ENCODE assay signal across 9 mouse cellular contexts in the genomic region with DNA sequence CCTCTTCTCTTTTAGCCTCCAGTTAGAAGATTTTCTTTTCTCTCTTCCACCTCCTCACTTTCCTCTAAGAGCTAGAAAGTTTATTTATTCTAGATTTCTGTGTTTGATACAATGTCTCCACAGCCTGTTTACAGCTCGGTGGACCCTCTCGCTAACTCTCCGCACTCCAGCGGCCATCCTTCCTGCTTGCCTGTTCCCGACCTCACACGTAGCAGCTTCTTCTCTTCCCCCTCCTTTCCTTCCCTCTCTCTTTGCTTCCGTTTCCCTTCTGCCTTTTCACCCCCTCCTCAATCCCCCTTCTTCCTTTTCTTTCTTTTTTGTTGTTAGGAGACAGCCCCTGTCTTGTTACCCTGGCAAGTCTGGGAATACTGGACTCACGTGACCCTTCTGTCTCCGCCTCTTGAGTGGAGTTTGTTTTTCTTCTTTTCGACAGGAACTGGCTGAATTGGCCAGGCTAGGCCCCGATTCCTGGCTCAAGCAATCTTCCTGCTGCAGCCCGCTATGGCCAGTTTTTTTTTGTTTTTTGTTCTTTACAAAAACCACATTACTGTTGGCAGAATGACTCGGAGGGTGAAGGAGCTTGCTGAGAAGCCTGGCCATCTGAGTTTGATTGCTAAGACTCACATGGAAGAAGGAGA. TPM values are rescaled to one million over a fixed set of nuclear protein-coding genes. Genes with fewer than 3 reads are reported as not detected.
DNase-seq lines count a peak whose midpoint lies in the region; ATAC-seq lines count a peak whose summit lies in the region.
"Had no signal": no experiment of that assay in that cellular context is flagged by ENCODE, and none has a peak within 500 bp of the region (broad histone marks: within the 10 kb centered on the region; RNA-seq: fewer than 3 reads in every experiment).

No protein-coding gene starts in this region.

- no peak overlapping the region for H3K9ac ChIP-seq in forebrain, embryonic 14.5 days (ENCODE audit: low read length)

- H3K4me1 ChIP-seq in forebrain, embryonic 14.5 days (ENCODE audit: control insufficient read depth, insufficient read depth, low read length) = no peaks in the 10 kb centered on the region

- no peak overlapping the region for H3K4me3 ChIP-seq in forebrain, embryonic 14.5 days (ENCODE audit: low read depth, low read length)

- H3K4me2 ChIP-seq in forebrain, embryonic 14.5 days (ENCODE audit: low read length) = no peak overlapping the region; the same call in 1 of the 2 replicates

- peak overlapping the region; percentile 39; the same call in 1 of the 2 replicates for H3K27ac ChIP-seq in forebrain, embryonic 14.5 days (ENCODE audit: low read depth, low read length)
- H3K27ac ChIP-seq: macrophage had no signal

- H3K27me3 ChIP-seq in forebrain, embryonic 14.5 days (replicated peaks; ENCODE audit: control insufficient read depth, insufficient read depth, low read length) = no peaks in the 10 kb centered on the region

- ATAC-seq in forebrain, embryonic 14.5 days = no peak

- peaks cover 16% of the 10 kb centered on the region; the same call in 1 of the 2 replicates for H3K36me3 ChIP-seq in forebrain, embryonic 14.5 days (ENCODE audit: control insufficient read depth, insufficient read depth, low read length)

- DNase-seq in adrenal gland, adult (ENCODE audit: inconsistent age in 2 of 2, low spot score in 1 of 2) = peak; percentile 42 to 83
- DNase-seq in adrenal gland, postnatal 4 days (ENCODE audit: low spot score in 2 of 2) = no peak
- DNase-seq in NIH3T3 (ENCODE audit: low read depth) = peak; percentile 82
- peak; percentile 66 for DNase-seq in forebrain, embryonic 14.5 days (ENCODE audit: low spot score)
- peak; percentile 59 for DNase-seq in heart, postnatal 4 days
- peak; percentile 37 for DNase-seq in layer of hippocampus, adult 9-11 months
- peak; percentile 48 for DNase-seq in ovary, postnatal 14 days (ENCODE audit: low spot score)
- DNase-seq in thymus, postnatal 25 days = no peak

- no peaks in the 10 kb centered on the region for H3K9me3 ChIP-seq in forebrain, embryonic 14.5 days (replicated peaks; ENCODE audit: control insufficient read depth, low read length)

- 54% methylated on average over 13 of the region's 13 CpGs for WGBS in forebrain, embryonic 14.5 days

RNA-seq across cellular contexts. Expression of gene Chek2, which starts 19.4 kb away (rescaled TPM):
- total RNA-seq in adrenal gland, postnatal 4 days (2021) = 10 to 100 TPM in 1 of 2 experiments, 1 to 10 TPM in 1; 8.2 to 13.3 TPM
- polyA plus RNA-seq in forebrain, embryonic 14.5 days (2014; fragmentation: Nextera tagmentation; extraction: Ambion mirVana) = 10.2 and 13.9 TPM in 2 replicates
- 1 to 10 TPM; 5.9 to 6.4 TPM for total RNA-seq in heart, postnatal 4 days (2021)

RNA-seq across cellular contexts. Expression of gene Hscb, which starts 19.6 kb away (rescaled TPM):
- total RNA-seq in adrenal gland, postnatal 4 days (2021) = 10 to 100 TPM; 24.3 to 25.3 TPM
- polyA plus RNA-seq in forebrain, embryonic 14.5 days (2014; fragmentation: Nextera tagmentation; extraction: Ambion mirVana) = 9.1 and 11.0 TPM in 2 replicates
- 10 to 100 TPM; 12.4 to 13.1 TPM for total RNA-seq in heart, postnatal 4 days (2021)

RNA-seq across cellular contexts. Expression of gene Ttc28, which starts 20.5 kb away (rescaled TPM):
- 10 to 100 TPM; 34.1 TPM for total RNA-seq in adrenal gland, postnatal 4 days (2021)
- 29.0 and 37.9 TPM in 2 replicates for polyA plus RNA-seq in forebrain, embryonic 14.5 days (2014; fragmentation: Nextera tagmentation; extraction: Ambion mirVana)
- total RNA-seq in heart, postnatal 4 days (2021) = 10 to 100 TPM; 29.3 to 29.9 TPM

RNA-seq across cellular contexts. Expression of gene Ulk1, which starts 49.2 kb away (rescaled TPM):
- 10 to 100 TPM; 59.5 to 64.8 TPM for total RNA-seq in adrenal gland, postnatal 4 days (2021)
- 44.9 and 59.8 TPM in 2 replicates for polyA plus RNA-seq in forebrain, embryonic 14.5 days (2014; fragmentation: Nextera tagmentation; extraction: Ambion mirVana)
- 10 to 100 TPM; 49.8 to 51.1 TPM for total RNA-seq in heart, postnatal 4 days (2021)

Comparison
In these comparisons a context has a peak if more than half of its experiments do, and no peak if none do; other contexts are left out.
1. DNase-seq: peak in adrenal gland, adult (2 of 2), NIH3T3 (single experiment), forebrain, embryonic 14.5 days (single experiment), heart, postnatal 4 days (single experiment), layer of hippocampus, adult 9-11 months (single experiment) and ovary, postnatal 14 days (single experiment); none in adrenal gland, postnatal 4 days (0 of 2) and thymus, postnatal 25 days (single experiment).